Mouse (Mus musculus): ENCODE data around the gene Cyp3a41a. TPM values are rescaled to one million over a fixed set of nuclear protein-coding genes. Genes with fewer than 3 reads are reported as not detected.
A peak's percentile ranks its signal among the peaks of the same experiment; 100 is the strongest.
"Not testable (repeated sequence)": the region's sequence is repeated elsewhere in the genome, so short reads cannot be mapped to it uniquely, and the experiment has no call there.

Gene Cyp3a41a
- not detected in 2 replicates for polyA plus RNA-seq (2016; fragmentation: Nextera tagmentation; extraction: Ambion mirVana)

DNA sequence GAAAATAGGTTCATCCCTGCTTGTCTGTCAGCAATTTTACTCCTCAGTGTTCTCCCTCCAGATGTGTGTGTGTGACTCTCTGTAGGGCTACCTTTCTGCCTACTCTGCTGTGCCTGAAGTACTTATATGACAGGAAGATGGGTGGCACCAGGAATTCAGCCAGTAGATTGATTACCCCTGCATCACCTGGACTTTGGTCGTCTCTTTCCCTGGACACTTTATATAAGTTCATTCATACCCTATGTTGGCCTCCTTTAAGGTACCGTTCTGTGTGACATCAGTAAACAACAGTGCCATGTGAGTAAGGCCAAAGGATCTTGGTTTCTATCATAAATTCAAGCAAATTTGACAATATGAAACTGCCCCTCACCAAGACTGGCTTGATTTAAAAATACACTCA is at the start of gene Cyp3a41a:
Gene Cyp3a41a (minus strand): TSS at position 101 of the 400 bp plus-strand sequence.
- H3K36me3 ChIP-seq; H3K27ac ChIP-seq; DNase-seq (ENCODE audit: low spot score); H3K4me3 ChIP-seq; H3K27me3 ChIP-seq (ENCODE audit: insufficient read depth, poor library complexity, severe bottlenecking); H3K4me1 ChIP-seq; H3K9me3 ChIP-seq: not testable (repeated sequence)
- WGBS = 70% methylated on average over 1 of the region's 2 CpGs

DNA sequence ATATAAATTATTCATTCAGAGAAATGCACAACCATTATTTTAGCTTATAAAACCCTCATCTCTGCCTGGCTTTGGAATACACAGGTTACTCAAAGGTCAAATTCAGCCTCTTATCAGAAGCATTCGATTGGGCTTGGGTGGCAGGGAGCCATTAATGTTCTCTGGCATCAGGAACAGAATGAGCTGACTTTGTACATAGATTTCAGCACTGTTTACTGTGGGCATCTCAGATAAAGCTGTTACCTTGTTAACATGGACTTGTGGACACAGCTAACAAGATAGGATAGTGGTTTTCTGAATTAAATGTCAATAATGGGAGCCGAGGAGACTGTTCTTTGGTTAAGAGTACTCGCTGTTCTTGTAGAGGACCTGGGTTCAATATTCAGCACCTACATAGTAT is 17.6 kb upstream of the Cyp3a41a start:
- not testable (repeated sequence) for DNase-seq (ENCODE audit: low spot score); H3K36me3 ChIP-seq; H3K27ac ChIP-seq; H3K27me3 ChIP-seq (ENCODE audit: insufficient read depth, poor library complexity, severe bottlenecking); H3K4me1 ChIP-seq; H3K4me3 ChIP-seq; H3K9me3 ChIP-seq
- WGBS = 73% methylated on average over 3 of the region's 3 CpGs

DNA sequence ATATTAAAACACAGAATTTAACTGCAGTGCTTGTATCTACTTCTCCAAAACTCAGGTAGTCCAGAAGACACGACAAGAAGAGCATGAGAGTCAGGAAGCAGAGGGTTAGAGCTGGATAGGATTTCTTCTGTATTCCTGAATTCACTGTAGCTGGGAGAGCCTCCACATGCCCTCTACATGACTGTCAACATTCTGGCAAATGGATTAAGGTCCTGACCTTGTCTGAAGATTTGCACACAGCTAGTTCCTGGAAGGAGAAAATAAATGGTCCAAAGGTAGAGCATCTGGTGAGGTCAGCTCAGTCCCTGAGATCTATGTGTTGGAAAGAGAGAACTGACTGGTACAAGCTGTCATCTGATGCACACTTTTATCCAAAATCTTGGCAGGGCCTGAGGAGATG is 5.6 kb downstream of the Cyp3a41a start:
- whole genome bisulfite sequencing = 44% methylated on average over 1 of the region's 1 CpGs
- not testable (repeated sequence) for H3K9me3 ChIP-seq

DNA sequence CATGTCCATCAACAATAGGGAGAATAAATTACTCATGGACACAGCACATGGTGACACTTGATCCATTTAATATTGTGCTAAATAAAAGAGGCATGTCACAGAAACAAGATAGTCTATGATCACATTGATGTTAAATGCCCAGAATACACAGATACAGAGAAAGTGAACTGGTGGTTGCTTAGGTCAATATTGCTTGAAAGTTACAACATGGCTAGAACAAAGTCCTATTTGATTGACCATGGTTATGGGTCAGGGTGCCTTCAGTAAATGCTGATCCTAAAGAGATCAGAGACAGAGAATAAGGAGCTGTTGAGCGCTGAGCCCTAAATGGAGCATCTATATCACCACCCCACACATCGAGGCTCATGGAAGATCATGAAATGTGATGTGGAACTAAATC is 12.6 kb downstream of the Cyp3a41a start:
- not testable (repeated sequence) for H3K9me3 ChIP-seq; H3K4me3 ChIP-seq; H3K4me1 ChIP-seq; H3K36me3 ChIP-seq; H3K27ac ChIP-seq; H3K27me3 ChIP-seq (ENCODE audit: insufficient read depth, poor library complexity, severe bottlenecking)
- peak; percentile 43 for DNase-seq (ENCODE audit: low spot score)
- WGBS = 68% methylated on average over 2 of the region's 2 CpGs

More for the DNA sequence above, 5.6 kb downstream of the Cyp3a41a start:
- H3K27me3 ChIP-seq (ENCODE audit: insufficient read depth, poor library complexity, severe bottlenecking); DNase-seq (ENCODE audit: low spot score); H3K27ac ChIP-seq; H3K36me3 ChIP-seq; H3K4me3 ChIP-seq; H3K4me1 ChIP-seq: not testable (repeated sequence)

DNA sequence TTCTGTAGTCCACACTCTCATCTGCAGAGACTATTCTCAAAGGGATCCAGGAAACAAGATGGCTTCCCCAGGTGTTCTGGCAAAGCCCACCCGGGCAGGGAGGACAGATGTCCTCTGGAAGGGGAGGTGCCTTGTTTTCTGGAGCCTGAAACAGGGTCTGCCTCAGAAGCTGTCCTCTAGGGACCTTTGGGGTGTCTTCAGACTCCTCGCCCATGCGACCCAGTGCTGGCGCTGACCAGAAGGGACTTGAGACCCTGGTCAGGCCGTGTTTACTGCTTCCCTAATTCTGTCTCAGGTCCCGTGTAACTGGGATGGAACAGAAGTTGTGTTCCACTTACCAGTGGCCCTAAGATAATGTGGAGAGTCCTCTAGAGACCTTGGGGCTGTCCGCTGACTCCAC is 57.9 kb downstream of the Cyp3a41a start:
- Histone ChIP-seq H3K36me3 (no peaks in the 10 kb centered on the region), H3K4me1 (no peaks in the 10 kb centered on the region), H3K9me3 (peaks cover 59% of the 10 kb centered on the region), H3K27ac (no peak overlapping the region), H3K4me3 (no peak overlapping the region), H3K27me3 (ENCODE audit: insufficient read depth, poor library complexity, severe bottlenecking) (no peaks in the 10 kb centered on the region)
- 81% methylated on average over 7 of the region's 7 CpGs for WGBS
- DNase-seq (ENCODE audit: low spot score) = no peak

DNA sequence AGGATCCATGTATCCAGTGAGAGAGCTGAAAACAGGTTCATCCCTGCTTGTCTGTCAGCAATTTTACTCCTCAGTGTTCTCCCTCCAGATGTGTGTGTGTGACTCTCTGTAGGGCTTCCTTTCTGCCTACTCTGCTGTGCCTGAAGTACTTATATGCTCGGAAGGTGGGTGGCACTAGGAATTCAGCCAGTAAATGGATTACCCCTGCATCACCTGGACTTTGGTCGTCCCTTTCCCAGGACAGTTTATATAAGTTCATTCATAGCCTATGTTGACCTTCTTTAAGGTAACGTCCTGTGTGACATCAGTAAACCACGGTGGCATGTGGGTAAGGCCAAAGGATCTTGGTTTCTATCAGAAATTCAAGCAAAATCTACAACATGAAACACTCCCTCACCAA is 72.2 kb downstream of the Cyp3a41a start:
- H3K4me1 ChIP-seq = no peaks in the 10 kb centered on the region
- WGBS = 66% methylated on average over 4 of the region's 4 CpGs
- DNase-seq (ENCODE audit: low spot score) = no peak
- H3K27ac ChIP-seq = no peak overlapping the region
- no peaks in the 10 kb centered on the region for H3K36me3 ChIP-seq
- no peaks in the 10 kb centered on the region for H3K27me3 ChIP-seq (ENCODE audit: insufficient read depth, poor library complexity, severe bottlenecking)
- peaks cover 35% of the 10 kb centered on the region for H3K9me3 ChIP-seq
- no peak overlapping the region for H3K4me3 ChIP-seq

Other genes starting within 250 kb of the Cyp3a41a start
- gene Cyp3a41b, start 135.4 kb downstream of the Cyp3a41a start, polyA plus RNA-seq (2016; fragmentation: Nextera tagmentation; extraction: Ambion mirVana) = not detected in 2 replicates
- not detected in 2 replicates for gene Cyp3a44, start 85.7 kb upstream of the Cyp3a41a start, polyA plus RNA-seq (2016; fragmentation: Nextera tagmentation; extraction: Ambion mirVana)
- not detected in 2 replicates for gene Cyp3a11, start 159.8 kb upstream of the Cyp3a41a start, polyA plus RNA-seq (2016; fragmentation: Nextera tagmentation; extraction: Ambion mirVana)